Mouse (Mus musculus): Measurements from ENCODE around the gene Kif1bp. TPM values are rescaled to one million over a fixed set of nuclear protein-coding genes. Genes with fewer than 3 reads are reported as not detected.

The Kif1bp gene
- polyA plus RNA-seq, 1 experiment = 28.3 TPM

DNA sequence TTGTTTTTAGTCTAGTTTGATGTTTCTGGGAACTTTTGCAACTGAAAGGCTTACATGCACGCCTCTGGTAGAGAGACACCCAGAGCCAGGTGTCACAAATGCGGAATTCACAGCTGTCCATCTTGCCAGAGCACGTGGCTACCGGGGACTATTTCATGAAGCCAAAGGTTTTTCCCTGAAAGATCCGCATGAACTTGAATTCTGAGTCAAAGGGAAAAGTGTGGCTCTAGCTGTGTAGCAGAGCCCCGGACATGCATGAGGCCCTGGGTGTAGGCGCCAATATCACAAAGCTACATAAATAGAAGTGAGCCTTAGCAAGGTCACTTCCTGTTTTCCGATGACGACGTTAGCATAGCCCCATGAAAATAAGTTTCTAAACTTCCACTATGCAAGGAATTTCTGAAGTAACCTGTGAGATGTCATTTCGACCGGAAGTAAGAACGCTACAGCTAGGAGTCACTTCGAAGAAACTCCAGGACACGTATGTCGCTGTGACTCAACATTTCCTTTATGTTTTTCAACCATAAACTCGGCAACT, 72.2 kb downstream of the Kif1bp start:
- Histone ChIP-seq H3K4me1 (ENCODE audit: control insufficient read depth, insufficient read depth, low read length) (no peaks in the 10 kb centered on the region), H3K9ac (ENCODE audit: low read depth, poor library complexity, severe bottlenecking) (no peak overlapping the region), H3K4me3 (ENCODE audit: low read depth, low read length) (no peak overlapping the region), H3K36me3 (ENCODE audit: control insufficient read depth, insufficient read depth, low read length, poor library complexity, severe bottlenecking) (no peaks in the 10 kb centered on the region), H3K27ac (ENCODE audit: insufficient read depth, low read length) (no peak overlapping the region), H3K9me3 (replicated peaks; ENCODE audit: control insufficient read depth, insufficient read depth, low read length, poor library complexity, severe bottlenecking) (no peaks in the 10 kb centered on the region), H3K27me3 (ENCODE audit: control insufficient read depth, insufficient read depth, low read length, poor library complexity, severe bottlenecking) (no peaks in the 10 kb centered on the region)
- TF ChIP-seq CTCF (IDR thresholded peaks at IDR 0.05; ENCODE audit: low read depth, low read length) = no peak
- TF ChIP-seq EP300 (IDR thresholded peaks at IDR 0.05; ENCODE audit: insufficient read depth, low read depth, low read length) = no peak
- TF ChIP-seq POLR2A (IDR thresholded peaks at IDR 0.05; ENCODE audit: insufficient read depth, low read length) = no peak

DNA sequence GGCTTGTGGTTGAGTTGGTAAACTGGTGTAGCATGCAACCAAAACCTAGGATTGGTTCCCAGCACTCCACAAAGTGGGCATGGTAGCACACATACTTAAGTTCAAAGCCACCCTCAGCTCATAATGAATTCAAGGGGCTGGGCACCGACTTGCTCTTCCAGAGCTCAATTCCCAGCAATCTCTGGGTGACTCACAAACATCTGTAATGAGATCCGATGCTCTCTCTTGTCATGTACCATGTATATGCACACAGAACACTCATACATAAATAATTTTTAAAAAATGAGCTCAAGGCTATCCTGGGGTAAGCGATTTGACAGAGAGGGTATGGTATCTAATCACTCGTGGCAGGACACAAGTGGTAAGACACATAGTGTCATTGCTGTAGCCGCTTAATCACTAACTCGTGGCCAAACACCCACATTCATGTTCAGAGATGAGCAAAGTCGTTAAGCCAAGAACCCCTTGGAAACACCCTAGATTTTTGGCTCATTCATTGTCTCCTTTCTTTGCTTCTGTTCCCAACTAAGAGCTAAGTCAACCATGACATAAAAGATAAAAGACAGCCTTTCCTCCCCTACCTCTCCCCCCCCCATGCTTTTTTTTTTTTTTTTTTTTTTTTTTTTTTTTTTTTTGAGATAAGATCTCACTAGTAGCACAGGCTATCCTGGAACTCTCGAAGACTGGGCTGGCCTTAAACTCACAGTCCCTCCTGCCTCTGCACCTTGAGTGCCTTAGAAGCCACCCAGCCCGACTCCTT, 72.9 kb downstream of the Kif1bp start:
- Histone ChIP-seq H3K36me3 (ENCODE audit: control insufficient read depth, insufficient read depth, low read length, poor library complexity, severe bottlenecking) (no peaks in the 10 kb centered on the region), H3K27ac (ENCODE audit: insufficient read depth, low read length) (no peak overlapping the region), H3K4me3 (ENCODE audit: low read depth, low read length) (no peak overlapping the region), H3K9me3 (replicated peaks; ENCODE audit: control insufficient read depth, insufficient read depth, low read length, poor library complexity, severe bottlenecking) (no peaks in the 10 kb centered on the region), H3K4me1 (ENCODE audit: control insufficient read depth, insufficient read depth, low read length) (no peaks in the 10 kb centered on the region), H3K9ac (ENCODE audit: low read depth, poor library complexity, severe bottlenecking) (no peak overlapping the region), H3K27me3 (ENCODE audit: control insufficient read depth, insufficient read depth, low read length, poor library complexity, severe bottlenecking) (no peaks in the 10 kb centered on the region)
- TF ChIP-seq POLR2A (IDR thresholded peaks at IDR 0.05; ENCODE audit: insufficient read depth, low read length) = no peak
- TF ChIP-seq EP300 (IDR thresholded peaks at IDR 0.05; ENCODE audit: insufficient read depth, low read depth, low read length) = no peak

DNA sequence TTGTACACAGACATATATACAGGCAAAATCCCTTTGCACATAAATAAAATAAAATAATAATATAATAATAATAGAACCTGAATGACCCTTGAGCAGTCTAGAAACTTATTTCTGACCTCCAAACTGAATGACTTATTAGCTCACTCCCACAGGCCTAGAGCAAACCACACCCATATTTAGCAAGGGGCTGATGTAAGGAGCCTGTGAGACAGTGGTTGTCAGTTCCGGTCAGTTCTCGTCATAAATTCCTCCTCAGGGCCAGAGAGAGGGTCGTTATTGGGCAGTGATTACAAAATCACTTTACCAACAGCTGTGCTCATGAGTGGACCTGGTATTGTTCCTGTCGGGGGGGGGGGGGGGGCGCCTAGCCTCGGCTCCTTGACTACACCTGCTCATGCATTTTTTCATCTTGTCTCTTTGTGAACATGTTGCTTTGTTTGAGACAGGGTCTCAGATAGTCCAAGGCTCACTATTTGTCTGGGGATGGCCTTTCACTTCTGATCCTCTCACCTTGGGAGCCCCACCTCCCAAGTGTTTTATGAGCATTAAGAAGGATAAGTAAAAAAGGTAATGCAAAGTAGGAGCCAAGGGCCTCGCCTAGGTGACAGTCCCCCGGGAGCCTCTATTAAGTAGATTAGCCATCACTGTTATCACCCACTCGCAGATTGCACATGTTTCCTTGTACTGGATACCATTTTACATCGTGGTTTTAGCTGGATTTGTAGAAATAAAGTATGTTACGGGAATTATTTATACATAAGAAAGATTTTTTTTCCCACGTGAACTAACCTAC, 74.2 kb downstream of the Kif1bp start:
- Histone ChIP-seq H3K27me3 (ENCODE audit: control insufficient read depth, insufficient read depth, low read length, poor library complexity, severe bottlenecking) (no peaks in the 10 kb centered on the region), H3K36me3 (ENCODE audit: control insufficient read depth, insufficient read depth, low read length, poor library complexity, severe bottlenecking) (no peaks in the 10 kb centered on the region), H3K4me3 (ENCODE audit: low read depth, low read length) (no peak overlapping the region), H3K9ac (ENCODE audit: low read depth, poor library complexity, severe bottlenecking) (no peak overlapping the region), H3K4me1 (ENCODE audit: control insufficient read depth, insufficient read depth, low read length) (no peaks in the 10 kb centered on the region), H3K9me3 (replicated peaks; ENCODE audit: control insufficient read depth, insufficient read depth, low read length, poor library complexity, severe bottlenecking) (no peaks in the 10 kb centered on the region), H3K27ac (ENCODE audit: insufficient read depth, low read length) (no peak overlapping the region)
- TF ChIP-seq POLR2A (IDR thresholded peaks at IDR 0.05; ENCODE audit: insufficient read depth, low read length) (no peak), CTCF (IDR thresholded peaks at IDR 0.05; ENCODE audit: low read depth, low read length) (no peak), EP300 (IDR thresholded peaks at IDR 0.05; ENCODE audit: insufficient read depth, low read depth, low read length) (no peak)

DNA sequence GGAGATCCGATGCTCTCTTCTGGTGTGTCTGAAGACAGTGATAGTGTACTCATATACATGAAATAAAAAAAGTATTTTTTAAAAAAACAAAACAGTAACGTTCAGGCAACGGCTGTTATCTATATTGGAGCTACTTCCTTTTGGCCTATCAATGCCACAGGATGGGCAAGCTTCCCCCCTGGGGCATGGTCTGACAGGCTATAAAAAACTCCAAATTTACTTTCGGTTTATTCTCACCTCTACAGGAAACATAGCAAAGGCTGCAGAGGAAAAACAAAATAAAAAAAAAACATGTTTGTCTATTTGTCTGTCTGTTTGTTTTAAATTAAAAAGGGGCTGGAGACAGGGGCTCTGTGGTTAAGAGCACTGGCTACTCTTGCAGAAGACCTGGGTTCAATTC, 74.9 kb downstream of the Kif1bp start:
- Histone ChIP-seq H3K4me1 (ENCODE audit: control insufficient read depth, insufficient read depth, low read length) (no peaks in the 10 kb centered on the region), H3K9ac (ENCODE audit: low read depth, poor library complexity, severe bottlenecking) (no peak overlapping the region), H3K27me3 (ENCODE audit: control insufficient read depth, insufficient read depth, low read length, poor library complexity, severe bottlenecking) (no peaks in the 10 kb centered on the region), H3K27ac (ENCODE audit: insufficient read depth, low read length) (no peak overlapping the region), H3K9me3 (replicated peaks; ENCODE audit: control insufficient read depth, insufficient read depth, low read length, poor library complexity, severe bottlenecking) (no peaks in the 10 kb centered on the region), H3K4me3 (ENCODE audit: low read depth, low read length) (no peak overlapping the region), H3K36me3 (ENCODE audit: control insufficient read depth, insufficient read depth, low read length, poor library complexity, severe bottlenecking) (no peaks in the 10 kb centered on the region)
- TF ChIP-seq POLR2A (IDR thresholded peaks at IDR 0.05; ENCODE audit: insufficient read depth, low read length) = no peak
- TF ChIP-seq EP300 (IDR thresholded peaks at IDR 0.05; ENCODE audit: insufficient read depth, low read depth, low read length) = no peak
- no peak for TF ChIP-seq CTCF (IDR thresholded peaks at IDR 0.05; ENCODE audit: low read depth, low read length)

DNA sequence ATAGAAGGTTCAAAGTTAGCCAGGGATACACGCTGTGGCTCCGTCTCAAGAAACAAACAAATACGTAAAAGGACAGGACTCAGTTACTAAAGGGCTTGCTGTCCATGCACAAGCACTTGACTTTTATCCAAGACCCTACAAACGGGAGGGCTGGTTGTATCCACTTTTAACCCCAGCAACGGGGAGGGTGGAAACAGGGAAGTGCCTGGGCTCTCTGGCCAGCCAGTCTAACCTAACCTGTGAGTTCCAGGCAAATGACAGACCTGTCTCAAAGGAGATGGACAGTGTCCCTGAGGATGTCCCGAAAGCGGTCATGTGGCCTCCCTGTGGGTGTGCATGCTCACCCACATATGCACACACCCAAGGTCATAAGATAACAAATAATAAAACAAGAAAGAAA, 76.3 kb downstream of the Kif1bp start:
- Histone ChIP-seq H3K4me3 (ENCODE audit: low read depth, low read length) (no peak overlapping the region), H3K4me1 (ENCODE audit: control insufficient read depth, insufficient read depth, low read length) (no peaks in the 10 kb centered on the region), H3K27ac (ENCODE audit: insufficient read depth, low read length) (no peak overlapping the region), H3K9ac (ENCODE audit: low read depth, poor library complexity, severe bottlenecking) (no peak overlapping the region), H3K27me3 (ENCODE audit: control insufficient read depth, insufficient read depth, low read length, poor library complexity, severe bottlenecking) (no peaks in the 10 kb centered on the region), H3K9me3 (replicated peaks; ENCODE audit: control insufficient read depth, insufficient read depth, low read length, poor library complexity, severe bottlenecking) (no peaks in the 10 kb centered on the region), H3K36me3 (ENCODE audit: control insufficient read depth, insufficient read depth, low read length, poor library complexity, severe bottlenecking) (no peaks in the 10 kb centered on the region)
- TF ChIP-seq POLR2A (IDR thresholded peaks at IDR 0.05; ENCODE audit: insufficient read depth, low read length) (no peak), EP300 (IDR thresholded peaks at IDR 0.05; ENCODE audit: insufficient read depth, low read depth, low read length) (no peak)
